Mouse (Mus musculus): ENCODE measurements around the gene Hoxb3. TPM values are rescaled to one million over a fixed set of nuclear protein-coding genes. Genes with fewer than 3 reads are reported as not detected.

Hoxb3 gene
- total RNA-seq, 2 experiments from 2014 or later: not detected

GRCm38 (mm10) chr11:96366092-96367041 lies 43.2 kb downstream of the Hoxb3 start:
- intact Hi-C loops (cut with DNase I): no loop called here
- DNase-seq (ENCODE audit: low spot score in 2 of 2): no peak

- intact Hi-C loops (cut with DNase I): no loop called here
- no peak for DNase-seq (ENCODE audit: low spot score in 2 of 2)
Observed at GRCm38 (mm10) chr11:96367141-96367540, 44.0 kb downstream of the Hoxb3 start.

- intact Hi-C loops (cut with DNase I): no loop called here
- no peak for DNase-seq (ENCODE audit: low spot score in 2 of 2)
Observed at GRCm38 (mm10) chr11:96368686-96369085, 45.6 kb downstream of the Hoxb3 start.

GRCm38 (mm10) chr11:96369140-96369539 lies 46.0 kb downstream of the Hoxb3 start:
- no peak for DNase-seq (ENCODE audit: low spot score in 2 of 2)
- intact Hi-C loops (cut with DNase I): no loop called here

GRCm38 (mm10) chr11:96371726-96372125 lies 48.6 kb downstream of the Hoxb3 start:
- intact Hi-C loops (cut with DNase I): no loop called here
- DNase-seq (ENCODE audit: low spot score in 2 of 2): no peak

GRCm38 (mm10) chr11:96372519-96372918 lies 49.4 kb downstream of the Hoxb3 start:
- DNase-seq (ENCODE audit: low spot score in 2 of 2): no peak
- intact Hi-C loops (cut with DNase I): no loop called here

- intact Hi-C loops (cut with DNase I): no loop called here
- no peak for DNase-seq (ENCODE audit: low spot score in 2 of 2)
Observed at GRCm38 (mm10) chr11:96374810-96375209, 51.7 kb downstream of the Hoxb3 start.

- DNase-seq (ENCODE audit: low spot score in 2 of 2): no peak
- intact Hi-C loops (cut with DNase I): no loop called here
Observed at GRCm38 (mm10) chr11:96383381-96383780, 60.3 kb downstream of the Hoxb3 start.

- DNase-seq (ENCODE audit: low spot score in 2 of 2): no peak
- intact Hi-C loops (cut with DNase I): no loop called here
Observed at GRCm38 (mm10) chr11:96387635-96388034, 64.5 kb downstream of the Hoxb3 start.

GRCm38 (mm10) chr11:96396772-96397626 lies 73.9 kb downstream of the Hoxb3 start:
- intact Hi-C loops (cut with DNase I): no loop called here
- DNase-seq (ENCODE audit: low spot score in 2 of 2): no peak

Small RNAs within 50 kb of the gene (microRNA-seq; reads per million reads assigned to microRNA genes)
- gene Mir10a: 1.8 to 10.4 reads per million in 2 experiments

Other genes with a start within 250 kb of the Hoxb3 start
- 100 to 1,000 TPM; 590 to 620 TPM for gene Atp5g1, start 247.7 kb upstream of the Hoxb3 start, total RNA-seq (2021)
- gene Calcoco2, start 211.4 kb upstream of the Hoxb3 start, total RNA-seq (2021): not detected
- under 1 TPM; 0.18 to 0.27 TPM for gene Ttll6, start 189.5 kb upstream of the Hoxb3 start, total RNA-seq (2021)
- not detected for gene Hoxb13, start 129.0 kb upstream of the Hoxb3 start, total RNA-seq (2021)
- gene Hoxb9, start 51.9 kb upstream of the Hoxb3 start, total RNA-seq (2021): not detected
- not detected for gene Hoxb8, start 41.4 kb upstream of the Hoxb3 start, total RNA-seq (2021)
- not detected for gene Hoxb7, start 36.7 kb upstream of the Hoxb3 start, total RNA-seq (2021)
- not detected for gene Hoxb6, start 30.9 kb upstream of the Hoxb3 start, total RNA-seq (2021)
- not detected for gene Hoxb5, start 20.0 kb upstream of the Hoxb3 start, total RNA-seq (2021)
- not detected for gene Hoxb4, start 5.1 kb upstream of the Hoxb3 start, total RNA-seq (2021)
- not detected for gene Hoxb2, start 27.2 kb downstream of the Hoxb3 start, total RNA-seq (2021)
- not detected for gene Hoxb1, start 42.4 kb downstream of the Hoxb3 start, total RNA-seq (2021)
- 1 to 10 TPM; 2.2 to 2.4 TPM for gene Skap1, start 141.3 kb downstream of the Hoxb3 start, total RNA-seq (2021)